Mouse (Mus musculus) midbrain, embryonic 10.5 days (tissue): ENCODE measurements at regions not wholly inside any gene's neighbourhood (a gene's known extent, or its start where the extent isn't known, plus 50 kb on each side); places are given as distances from the start of the nearest gene placed in this dataset.
A peak's percentile ranks its signal among the peaks of the same experiment; 100 is the strongest.

Source experiments
- DNase-seq: peaks from one replicate; pipeline ENCODE4 v3.0.0-alpha.2; 2017; ENCODE audit warnings: low spot score
- H3K27ac ChIP-seq: fragments of 300-500 bp; sonication (generic); replicated peaks from 2 replicates; pipeline ENCODE4 v1.5.1; 2016; ENCODE audit warnings: mild to moderate bottlenecking
- H3K27me3 ChIP-seq: fragments of 300-500 bp; sonication (generic); 2 replicates; pipeline ENCODE4 v1.6.1; 2016; ENCODE audit warnings: low read depth, mild to moderate bottlenecking; ENCODE audit not compliant: poor library complexity, severe bottlenecking
- H3K36me3 ChIP-seq: fragments of 300-500 bp; sonication (generic); 2 replicates; pipeline ENCODE4 v1.6.1; 2016; ENCODE audit warnings: mild to moderate bottlenecking, moderate library complexity
- H3K4me1 ChIP-seq: fragments of 300-500 bp; sonication (generic); 2 replicates; pipeline ENCODE4 v1.6.1; 2016
- H3K4me3 ChIP-seq: fragments of 300-500 bp; sonication (generic); 2 replicates; pipeline ENCODE4 v1.5.1; 2016; ENCODE audit warnings: mild to moderate bottlenecking, moderate library complexity
- H3K9me3 ChIP-seq: fragments of 300-500 bp; sonication (generic); replicated peaks from 2 replicates; pipeline ENCODE4 v1.6.1; 2016; ENCODE audit warnings: mild to moderate bottlenecking
- WGBS: fragments of 180-500 bp; shearing (Covaris S2); methylation state at CpG from one replicate; pipeline ENCODE4 v1.1.7; 2016; 5-methylcytosine and 5-hydroxymethylcytosine counted together

GRCm38 (mm10) chr4:131381063-131381462, 436.9 kb downstream of the Matn1 start:
- 0 out of 2 replicates have a peak, but pooled peaks cover 6% of the 10 kb centered on the region for H3K27me3 ChIP-seq
- 72% methylated on average over 9 of the region's 9 CpGs for WGBS

GRCm38 (mm10) chr4:131381529-131381928, 437.3 kb downstream of the Matn1 start:
- H3K9me3 ChIP-seq, result no peaks in the 10 kb centered on the region
- 90% methylated on average over 7 of the region's 7 CpGs for WGBS
- no peak for DNase-seq

More at GRCm38 (mm10) chr4:131381063-131381462, 436.9 kb downstream of the Matn1 start:
- H3K27ac ChIP-seq, result no peak overlapping the region
- H3K36me3 ChIP-seq, result no peaks in the 10 kb centered on the region
- DNase-seq, result no peak
- no peak overlapping the region for H3K4me3 ChIP-seq
- H3K4me1 ChIP-seq, result no peaks in the 10 kb centered on the region
- no peaks in the 10 kb centered on the region for H3K9me3 ChIP-seq

GRCm38 (mm10) chr4:131383862-131384261, 439.7 kb downstream of the Matn1 start:
- 79% methylated on average over 5 of the region's 5 CpGs for WGBS
- Histone ChIP-seq H3K9me3 (no peaks in the 10 kb centered on the region), H3K36me3 (no peaks in the 10 kb centered on the region), H3K4me1 (no peaks in the 10 kb centered on the region), H3K27me3 (0 out of 2 replicates have a peak, but pooled peaks cover 6% of the 10 kb centered on the region), H3K4me3 (no peak overlapping the region), H3K27ac (no peak overlapping the region)
- no peak for DNase-seq

More at GRCm38 (mm10) chr4:131381529-131381928, 437.3 kb downstream of the Matn1 start:
- Histone ChIP-seq H3K36me3 (no peaks in the 10 kb centered on the region), H3K4me1 (no peaks in the 10 kb centered on the region), H3K4me3 (no peak overlapping the region), H3K27me3 (0 out of 2 replicates have a peak, but pooled peaks cover 6% of the 10 kb centered on the region), H3K27ac (no peak overlapping the region)

GRCm38 (mm10) chr4:131386961-131387360, 442.8 kb downstream of the Matn1 start:
- WGBS, result 84% methylated on average over 10 of the region's 10 CpGs
- no peak overlapping the region for H3K27ac ChIP-seq

GRCm38 (mm10) chr4:131391119-131391923, 446.8 kb downstream of the Ptpru start:
- H3K36me3 ChIP-seq, result no peaks in the 10 kb centered on the region
- peaks cover 31% of the 10 kb centered on the region for H3K4me1 ChIP-seq
- H3K4me3 ChIP-seq, result no peak overlapping the region
- peak; percentile 25 for DNase-seq
- no peaks in the 10 kb centered on the region for H3K9me3 ChIP-seq
- WGBS, result 68% methylated on average over 10 of the region's 10 CpGs
- H3K27me3 ChIP-seq, result no peaks in the 10 kb centered on the region
- no peak overlapping the region for H3K27ac ChIP-seq

More at GRCm38 (mm10) chr4:131386961-131387360, 442.8 kb downstream of the Matn1 start:
- no peaks in the 10 kb centered on the region for H3K36me3 ChIP-seq
- 0 out of 2 replicates have a peak, but pooled peaks cover 6% of the 10 kb centered on the region for H3K27me3 ChIP-seq
- H3K4me3 ChIP-seq, result no peak overlapping the region
- no peaks in the 10 kb centered on the region for H3K9me3 ChIP-seq
- no peak for DNase-seq
- H3K4me1 ChIP-seq, result 0 out of 2 replicates have a peak, but pooled peaks cover 9% of the 10 kb centered on the region

- Histone ChIP-seq H3K27ac (no peak overlapping the region), H3K4me3 (no peak overlapping the region), H3K4me1 (peaks cover 31% of the 10 kb centered on the region), H3K36me3 (no peaks in the 10 kb centered on the region), H3K27me3 (no peaks in the 10 kb centered on the region), H3K9me3 (no peaks in the 10 kb centered on the region)
- DNase-seq, result no peak
- 89% methylated on average over 3 of the region's 3 CpGs for WGBS
These were observed 446.2 kb downstream of the Ptpru start for GRCm38 (mm10) chr4:131391924-131392297.

- Histone ChIP-seq H3K4me3 (no peak overlapping the region), H3K4me1 (peaks cover 31% of the 10 kb centered on the region), H3K27ac (0 out of 2 replicates have a peak overlapping the region, but pooled peaks have one; percentile 28), H3K36me3 (no peaks in the 10 kb centered on the region), H3K9me3 (no peaks in the 10 kb centered on the region), H3K27me3 (no peaks in the 10 kb centered on the region)
- DNase-seq, result no peak
- 85% methylated on average over 3 of the region's 3 CpGs for WGBS
These were observed 445.6 kb downstream of the Ptpru start for GRCm38 (mm10) chr4:131392478-131392877.

- WGBS, result 90% methylated on average over 8 of the region's 8 CpGs
- no peaks in the 10 kb centered on the region for H3K27me3 ChIP-seq
- H3K36me3 ChIP-seq, result no peaks in the 10 kb centered on the region
- H3K4me3 ChIP-seq, result no peak overlapping the region
- no peak for DNase-seq
- H3K9me3 ChIP-seq, result no peaks in the 10 kb centered on the region
- peaks cover 27% of the 10 kb centered on the region for H3K4me1 ChIP-seq
- H3K27ac ChIP-seq, result no peak overlapping the region
These were observed 441.8 kb downstream of the Ptpru start for GRCm38 (mm10) chr4:131396226-131396840.

- no peak overlapping the region for H3K27ac ChIP-seq
- 93% methylated on average over 10 of the region's 10 CpGs for WGBS
- DNase-seq, result no peak
- no peaks in the 10 kb centered on the region for H3K36me3 ChIP-seq
- no peaks in the 10 kb centered on the region for H3K9me3 ChIP-seq
- no peak overlapping the region for H3K4me3 ChIP-seq
- peaks cover 23% of the 10 kb centered on the region for H3K4me1 ChIP-seq
- no peaks in the 10 kb centered on the region for H3K27me3 ChIP-seq
These were observed 440.9 kb downstream of the Ptpru start for GRCm38 (mm10) chr4:131397161-131397560.

- no peak overlapping the region for H3K4me3 ChIP-seq
- no peaks in the 10 kb centered on the region for H3K27me3 ChIP-seq
- WGBS, result 23% methylated on average over 11 of the region's 11 CpGs
- H3K27ac ChIP-seq, result no peak overlapping the region
- H3K36me3 ChIP-seq, result no peaks in the 10 kb centered on the region
- no peaks in the 10 kb centered on the region for H3K9me3 ChIP-seq
- peaks cover 7% of the 10 kb centered on the region for H3K4me1 ChIP-seq
- DNase-seq, result peak; percentile 56
These were observed 437.3 kb downstream of the Ptpru start for GRCm38 (mm10) chr4:131400756-131401155.

- 88% methylated on average over 6 of the region's 6 CpGs for WGBS
- Histone ChIP-seq H3K9me3 (no peaks in the 10 kb centered on the region), H3K36me3 (no peaks in the 10 kb centered on the region), H3K27me3 (no peaks in the 10 kb centered on the region), H3K4me3 (no peak overlapping the region), H3K4me1 (peaks cover 9% of the 10 kb centered on the region), H3K27ac (no peak overlapping the region)
- no peak for DNase-seq
These were observed 436.8 kb downstream of the Ptpru start for GRCm38 (mm10) chr4:131401255-131401654.

- H3K27ac ChIP-seq, result no peak overlapping the region
- no peaks in the 10 kb centered on the region for H3K9me3 ChIP-seq
- H3K4me1 ChIP-seq, result peaks cover 14% of the 10 kb centered on the region
- H3K27me3 ChIP-seq, result no peaks in the 10 kb centered on the region
- no peaks in the 10 kb centered on the region for H3K36me3 ChIP-seq
- no peak overlapping the region for H3K4me3 ChIP-seq
- whole genome bisulfite sequencing, result 75% methylated on average over 12 of the region's 12 CpGs
- DNase-seq, result no peak
These were observed 432.6 kb downstream of the Ptpru start for GRCm38 (mm10) chr4:131405376-131406017.
